Mouse (Mus musculus) bone marrow macrophage, adult 2 months (primary cell): ENCODE results near the gene Gm2115.

Experiments
- CTCF ChIP-seq: IDR thresholded peaks from 2 replicates; pipeline ENCODE4 v1.5.1; 2012; ENCODE audit warnings: low read depth, mild to moderate bottlenecking, low read length, moderate library complexity
- POLR2A ChIP-seq: IDR thresholded peaks from 2 replicates; pipeline ENCODE4 v1.6.1; 2012; ENCODE audit warnings: mild to moderate bottlenecking, low read depth, low read length, borderline replicate concordance

- TF ChIP-seq CTCF (no peak), POLR2A (no peak)
Measured at GRCm38 (mm10) chr7:84503163-84503562, 25.6 kb upstream of the Gm2115 start.
